Mouse (Mus musculus): ENCODE measurements at regions not wholly inside any gene's neighbourhood (a gene's known extent, or its start where the extent isn't known, plus 50 kb on each side); places are given as distances from the start of the nearest gene placed in this dataset.

GRCm38 (mm10) chr6:93140331-93140731 lies 197.0 kb upstream of the Adamts9 start:
- peak; percentile 6 to 17 for DNase-seq (ENCODE audit: low spot score in 2 of 2)

GRCm38 (mm10) chr6:93133940-93134339 lies 190.6 kb upstream of the Adamts9 start:
- DNase-seq (ENCODE audit: low spot score in 2 of 2): no peak

- DNase-seq (ENCODE audit: low spot score in 2 of 2): no peak
Observed at GRCm38 (mm10) chr6:93130946-93131685, 187.8 kb upstream of the Adamts9 start.

GRCm38 (mm10) chr6:93119482-93119881 lies 176.2 kb upstream of the Adamts9 start:
- DNase-seq (ENCODE audit: low spot score in 2 of 2): no peak

GRCm38 (mm10) chr6:93113361-93113760 lies 170.1 kb upstream of the Adamts9 start:
- no peak for DNase-seq (ENCODE audit: low spot score in 2 of 2)

GRCm38 (mm10) chr6:93094730-93095360 lies 151.6 kb upstream of the Adamts9 start:
- no peak for DNase-seq (ENCODE audit: low spot score in 2 of 2)

GRCm38 (mm10) chr6:93093770-93094169 lies 150.5 kb upstream of the Adamts9 start:
- no peak for DNase-seq (ENCODE audit: low spot score in 2 of 2)

GRCm38 (mm10) chr6:93087329-93087728 lies 144.0 kb upstream of the Adamts9 start:
- peak in 1 of 2 experiments; percentile 15 for DNase-seq (ENCODE audit: low spot score in 2 of 2)

GRCm38 (mm10) chr6:93084286-93084685 lies 141.0 kb upstream of the Adamts9 start:
- no peak for DNase-seq (ENCODE audit: low spot score in 2 of 2)

GRCm38 (mm10) chr6:93083716-93084115 lies 140.4 kb upstream of the Adamts9 start:
- DNase-seq (ENCODE audit: low spot score in 2 of 2): no peak

- no peak for DNase-seq (ENCODE audit: low spot score in 2 of 2)
Observed at GRCm38 (mm10) chr6:93082205-93082604, 138.9 kb upstream of the Adamts9 start.

- DNase-seq (ENCODE audit: low spot score in 2 of 2): no peak
Observed at GRCm38 (mm10) chr6:93076681-93077080, 133.4 kb upstream of the Adamts9 start.

GRCm38 (mm10) chr6:93075867-93076266 lies 132.6 kb upstream of the Adamts9 start:
- no peak for DNase-seq (ENCODE audit: low spot score in 2 of 2)

- DNase-seq (ENCODE audit: low spot score in 2 of 2): no peak
Observed at GRCm38 (mm10) chr6:93075011-93075410, 131.7 kb upstream of the Adamts9 start.

- no peak for DNase-seq (ENCODE audit: low spot score in 2 of 2)
Observed at GRCm38 (mm10) chr6:93070916-93071315, 127.6 kb upstream of the Adamts9 start.

GRCm38 (mm10) chr6:93067808-93068207 lies 124.5 kb upstream of the Adamts9 start:
- no peak for DNase-seq (ENCODE audit: low spot score in 2 of 2)

- DNase-seq (ENCODE audit: low spot score in 2 of 2): peak in 1 of 2 experiments; percentile 3
Observed at GRCm38 (mm10) chr6:93066553-93067376, 123.5 kb upstream of the Adamts9 start.

GRCm38 (mm10) chr6:93065917-93066552 lies 122.7 kb upstream of the Adamts9 start:
- DNase-seq (ENCODE audit: low spot score in 2 of 2): peak; percentile 6 to 19

- DNase-seq (ENCODE audit: low spot score in 2 of 2): no peak
Observed at GRCm38 (mm10) chr6:93065366-93065765, 122.1 kb upstream of the Adamts9 start.

- no peak for DNase-seq (ENCODE audit: low spot score in 2 of 2)
Observed at GRCm38 (mm10) chr6:93064366-93064765, 121.1 kb upstream of the Adamts9 start.

GRCm38 (mm10) chr6:93061741-93062140 lies 118.4 kb upstream of the Adamts9 start:
- DNase-seq (ENCODE audit: low spot score in 2 of 2): no peak

GRCm38 (mm10) chr6:93045524-93045923 lies 102.2 kb upstream of the Adamts9 start:
- DNase-seq (ENCODE audit: low spot score in 2 of 2): no peak
